Mouse (Mus musculus) cerebellum, adult 2 months (tissue): ENCODE measurements around the gene Stx5a.

ENCODE experiments used
- CTCF ChIP-seq: fragments of 200-500 bp; IDR thresholded peaks from 2 replicates; pipeline ENCODE4 v1.5.1; 2011; ENCODE audit warnings: low read depth, mild to moderate bottlenecking, control low read depth, low read length, moderate library complexity, borderline replicate concordance; ENCODE audit not compliant: insufficient read depth
- POLR2A ChIP-seq: fragments of 200-500 bp; IDR thresholded peaks from 2 replicates; pipeline ENCODE4 v1.6.1; 2011; ENCODE audit warnings: low read length, control low read depth, borderline replicate concordance; ENCODE audit not compliant: insufficient read depth

GRCm38 (mm10) chr19:8763276-8763675 is 22.1 kb downstream of the Stx5a start:
- no peak for TF ChIP-seq CTCF
- no peak for TF ChIP-seq POLR2A
